ENCODE assay signal across 11 mouse cellular contexts in genomic region chr6:118827560-118827959, GRCm38 (mm10).
DNase-seq lines count a peak whose midpoint lies in the region; ATAC-seq lines count a peak whose summit lies in the region.
"Had no signal": no experiment of that assay in that cellular context is flagged by ENCODE, and none has a peak within 500 bp of the region (broad histone marks: within the 10 kb centered on the region; RNA-seq: fewer than 3 reads in every experiment).

No protein-coding gene starts in this region.

- peak overlapping the region; percentile 39; the same call in 1 of the 2 replicates for H3K27ac ChIP-seq in heart, embryonic 13.5 days (replicated peaks)
- peak overlapping the region; percentile 53 for H3K27ac ChIP-seq in hindbrain, embryonic 14.5 days
- H3K27ac ChIP-seq in neural tube, embryonic 11.5 days (ENCODE audit: low read depth, low read length), result peak overlapping the region; percentile 35; the same call in 1 of the 2 replicates
- H3K27ac ChIP-seq: lung, embryonic 15.5 days had no signal

- H3K36me3 ChIP-seq in heart, embryonic 13.5 days, result no peaks in the 10 kb centered on the region
- no peaks in the 10 kb centered on the region for H3K36me3 ChIP-seq in hindbrain, embryonic 14.5 days (replicated peaks; ENCODE audit: control insufficient read depth, insufficient read depth)
- H3K36me3 ChIP-seq in neural tube, embryonic 11.5 days (ENCODE audit: control insufficient read depth, insufficient read depth, low read length), result no peaks in the 10 kb centered on the region
- H3K36me3 ChIP-seq: lung, embryonic 15.5 days had no signal

- H3K9ac ChIP-seq in heart, embryonic 13.5 days, result no peak overlapping the region
- H3K9ac ChIP-seq in hindbrain, embryonic 14.5 days, result 0 out of 2 replicates have a peak overlapping the region, but pooled peaks have one; percentile 26
- H3K9ac ChIP-seq in neural tube, embryonic 11.5 days (ENCODE audit: low read length), result no peak overlapping the region
- H3K9ac ChIP-seq: lung, embryonic 15.5 days had no signal

- H3K9me3 ChIP-seq in heart, embryonic 13.5 days, result no peaks in the 10 kb centered on the region
- no peaks in the 10 kb centered on the region for H3K9me3 ChIP-seq in hindbrain, embryonic 14.5 days (ENCODE audit: control insufficient read depth, low read length)
- H3K9me3 ChIP-seq in neural tube, embryonic 11.5 days (ENCODE audit: control insufficient read depth, low read length), result no peaks in the 10 kb centered on the region
- H3K9me3 ChIP-seq: lung, embryonic 15.5 days had no signal

- peaks cover 92% of the 10 kb centered on the region for H3K4me1 ChIP-seq in heart, embryonic 13.5 days
- H3K4me1 ChIP-seq in hindbrain, embryonic 14.5 days (replicated peaks; ENCODE audit: control insufficient read depth, insufficient read depth, low read length), result peaks cover 10% of the 10 kb centered on the region
- H3K4me1 ChIP-seq in neural tube, embryonic 11.5 days (ENCODE audit: control insufficient read depth, insufficient read depth, low read length), result 0 out of 2 replicates have a peak, but pooled peaks cover 2% of the 10 kb centered on the region

- DNase-seq in heart, postnatal 10 days, result no peak
- peak; percentile 30 for DNase-seq in embryo, embryonic 11 days
- DNase-seq in hindbrain, embryonic 14.5 days (ENCODE audit: low spot score), result no peak
- DNase-seq in neural tube, embryonic 11.5 days (ENCODE audit: low spot score), result peak; percentile 31
- DNase-seq in heart, adult 18-20 months, result no peak
- DNase-seq in right cerebral cortex, postnatal 10 days (ENCODE audit: low spot score in 2 of 2), result no peak
- DNase-seq: right cerebral cortex, adult 18-20 months had no signal

- no peak overlapping the region for H3K4me3 ChIP-seq in heart, embryonic 13.5 days
- H3K4me3 ChIP-seq in hindbrain, embryonic 14.5 days (replicated peaks; ENCODE audit: low read length), result no peak overlapping the region
- H3K4me3 ChIP-seq in neural tube, embryonic 11.5 days (ENCODE audit: low read depth, low read length), result no peak overlapping the region
- H3K4me3 ChIP-seq: lung, embryonic 15.5 days had no signal

- no peaks in the 10 kb centered on the region for H3K27me3 ChIP-seq in heart, embryonic 13.5 days (replicated peaks)
- H3K27me3 ChIP-seq in hindbrain, embryonic 14.5 days (ENCODE audit: control insufficient read depth, insufficient read depth, low read length), result no peaks in the 10 kb centered on the region
- H3K27me3 ChIP-seq in neural tube, embryonic 11.5 days (ENCODE audit: control insufficient read depth, insufficient read depth, low read length), result no peaks in the 10 kb centered on the region
- H3K27me3 ChIP-seq: lung, embryonic 15.5 days had no signal

- WGBS in heart, embryonic 13.5 days, result 54% methylated on average over 8 of the region's 8 CpGs
- 22% methylated on average over 8 of the region's 8 CpGs for WGBS in hindbrain, embryonic 14.5 days
- 15% methylated on average over 8 of the region's 8 CpGs for WGBS in neural tube, embryonic 11.5 days

- ATAC-seq in heart, embryonic 13.5 days (ENCODE audit: extremely low read depth, insufficient number of reproducible peaks, low FRiP score, low TSS enrichment), result no peak
- ATAC-seq in hindbrain, embryonic 14.5 days (ENCODE audit: low FRiP score), result peak; percentile 37; the same call in 1 of the 2 replicates
- no peak for ATAC-seq in neural tube, embryonic 11.5 days (ENCODE audit: insufficient read depth, low FRiP score, low TSS enrichment)
- no peak for ATAC-seq in megakaryocyte progenitor cell, adult 5-6 weeks (replicated peaks; ENCODE audit: poor library complexity)
- ATAC-seq: intestine, embryonic 16.5 days had no signal

- intact Hi-C loops in heart, postnatal 10 days (cut with DNase I), result no loop called here

- no peak overlapping the region for H3K4me2 ChIP-seq in heart, embryonic 13.5 days
- H3K4me2 ChIP-seq in hindbrain, embryonic 14.5 days (replicated peaks), result no peak overlapping the region
- H3K4me2 ChIP-seq in neural tube, embryonic 11.5 days (ENCODE audit: low read depth), result no peak overlapping the region
- H3K4me2 ChIP-seq: lung, embryonic 15.5 days had no signal

Comparison
In these comparisons a context has a peak if more than half of its experiments do, and no peak if none do; other contexts are left out.
1. DNase-seq: peak in embryo, embryonic 11 days (single experiment) and neural tube, embryonic 11.5 days (single experiment); none in heart, postnatal 10 days (0 of 2), hindbrain, embryonic 14.5 days (single experiment), heart, adult 18-20 months (0 of 2) and right cerebral cortex, postnatal 10 days (0 of 2).
2. Peak in every context shown above with its lines, with median percentiles within 50 percentile points of each other: H3K27ac ChIP-seq.